Mouse (Mus musculus) right cerebral cortex, adult 2 months (tissue): ENCODE measurements around the gene Lipc.

Source experiments
- DNase-seq, 2 experiments: peaks; one replicate each; pipeline ENCODE4 v3.0.0; 2021 to 2022; ENCODE audit warnings: low spot score in 2 of 2

The Lipc gene

GRCm38 (mm10) chr9:70818739-70819138 lies 133.3 kb downstream of the Lipc start:
- no peak for DNase-seq

GRCm38 (mm10) chr9:70817396-70817795 lies 134.6 kb downstream of the Lipc start:
- peak; percentile 14 to 16 for DNase-seq

- peak; percentile 59 to 65 for DNase-seq
These were observed 135.2 kb downstream of the Lipc start for GRCm38 (mm10) chr9:70816701-70817305.

GRCm38 (mm10) chr9:70812551-70812950 lies 139.5 kb downstream of the Lipc start:
- DNase-seq, result no peak

- DNase-seq, result no peak
These were observed 144.3 kb downstream of the Lipc start for GRCm38 (mm10) chr9:70807714-70808113.

GRCm38 (mm10) chr9:70806069-70806468 lies 146.0 kb downstream of the Lipc start:
- DNase-seq, result no peak

- DNase-seq, result no peak
These were observed 149.2 kb downstream of the Lipc start for GRCm38 (mm10) chr9:70802816-70803215.

GRCm38 (mm10) chr9:70801761-70802160 lies 150.3 kb downstream of the Lipc start:
- DNase-seq, result no peak

GRCm38 (mm10) chr9:70800588-70801315 lies 151.3 kb downstream of the Lipc start:
- no peak for DNase-seq

- DNase-seq, result no peak
These were observed 156.6 kb downstream of the Lipc start for GRCm38 (mm10) chr9:70795439-70795757.

GRCm38 (mm10) chr9:70794643-70795438 lies 157.2 kb downstream of the Lipc start:
- no peak for DNase-seq

GRCm38 (mm10) chr9:70790621-70791020 lies 161.4 kb downstream of the Lipc start:
- DNase-seq, result no peak

GRCm38 (mm10) chr9:70788705-70789104 lies 163.3 kb downstream of the Lipc start:
- DNase-seq, result peak; percentile 58 to 61

GRCm38 (mm10) chr9:70782191-70782590 lies 169.8 kb downstream of the Lipc start:
- DNase-seq, result no peak

- DNase-seq, result no peak
These were observed 176.5 kb downstream of the Lipc start for GRCm38 (mm10) chr9:70775517-70775916.

- no peak for DNase-seq
These were observed 191.1 kb downstream of the Lipc start for GRCm38 (mm10) chr9:70760974-70761373.

- DNase-seq, result no peak
These were observed 200.4 kb downstream of the Lipc start for GRCm38 (mm10) chr9:70751504-70752222.
